Mouse (Mus musculus) lung, postnatal 25 days (tissue): ENCODE results near the gene Dntt.

Experiments
- DNase-seq: peaks from one replicate; pipeline ENCODE4 v3.0.0; 2022; ENCODE audit warnings: low spot score

Gene Dntt

DNA sequence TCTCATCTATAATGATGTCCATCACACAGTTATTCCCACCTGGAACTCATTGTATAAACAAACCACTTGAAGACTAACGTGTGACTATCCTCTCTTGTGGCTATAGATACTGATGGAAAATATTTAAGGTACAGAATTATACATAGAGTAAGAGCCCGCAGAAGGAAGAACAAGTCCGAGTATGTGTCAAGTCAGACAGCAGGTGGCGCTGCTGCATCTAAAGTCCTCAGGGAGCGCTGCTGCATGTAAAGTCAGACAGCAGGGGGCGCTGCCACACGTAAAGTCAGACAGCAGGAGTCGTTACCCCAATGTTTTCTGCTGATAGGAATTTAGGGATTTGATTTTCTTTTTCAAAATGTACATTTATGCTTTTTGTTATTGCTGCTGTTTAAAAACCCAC lies 42.4 kb downstream of the Dntt start:
- DNase-seq: peak; percentile 83

DNA sequence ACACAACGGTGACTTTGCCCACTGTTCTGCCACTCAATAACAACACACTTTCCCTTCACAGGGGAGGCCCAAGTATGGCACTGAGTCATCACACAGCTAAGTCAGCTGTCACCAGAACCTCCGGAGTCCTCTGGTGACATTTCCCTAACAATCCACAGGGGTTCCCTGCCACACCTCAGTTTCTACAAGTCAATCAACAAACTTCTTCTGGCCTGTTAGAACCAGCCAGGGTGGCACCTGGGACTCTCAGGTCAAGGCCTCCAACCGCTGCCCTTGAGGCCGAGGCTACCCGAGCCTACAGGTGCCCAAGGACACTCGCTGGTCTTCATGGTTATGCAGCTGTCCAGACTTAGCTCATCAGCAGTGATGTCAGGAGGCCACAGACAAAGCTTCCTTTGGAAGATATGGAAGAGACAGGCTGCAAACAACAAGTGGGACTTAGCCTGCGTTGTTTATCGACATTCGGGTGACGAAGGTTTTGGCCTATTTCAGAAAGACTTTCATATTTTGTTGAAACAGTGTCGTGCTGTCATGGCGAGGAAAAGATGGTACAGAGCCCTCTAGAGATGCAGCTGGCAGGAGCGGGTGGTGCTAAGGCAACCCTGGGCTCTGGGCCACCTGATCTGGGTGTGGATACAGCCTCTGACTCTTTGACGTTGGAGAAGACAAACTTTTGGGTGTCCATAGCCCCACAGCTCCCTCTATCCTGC lies 44.8 kb downstream of the Dntt start:
- no peak for DNase-seq

DNA sequence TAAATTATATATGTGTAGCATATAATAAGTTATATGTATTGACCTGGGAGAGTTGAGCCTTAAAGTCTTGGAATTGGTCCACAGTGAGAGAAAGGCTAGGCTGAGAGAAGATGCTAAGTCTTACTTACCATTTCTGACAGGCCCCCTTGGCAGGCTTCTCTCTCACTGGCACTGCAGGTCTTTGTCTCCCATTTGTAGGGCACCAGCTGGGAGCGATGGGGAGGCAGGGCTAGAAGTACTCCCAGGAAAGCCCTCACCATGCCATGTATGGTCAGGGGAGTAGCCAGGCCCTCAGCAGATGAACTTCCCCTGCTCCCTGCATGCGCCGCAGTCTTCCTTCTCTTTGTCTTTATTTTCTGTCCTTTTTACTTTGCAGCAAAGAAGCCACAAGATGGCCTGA lies 47.8 kb downstream of the Dntt start, which contains the start of gene Opalin:
Gene Opalin, minus strand, starts transcription at position 208 of the 400 bp plus-strand sequence.
- no peak for DNase-seq

DNA sequence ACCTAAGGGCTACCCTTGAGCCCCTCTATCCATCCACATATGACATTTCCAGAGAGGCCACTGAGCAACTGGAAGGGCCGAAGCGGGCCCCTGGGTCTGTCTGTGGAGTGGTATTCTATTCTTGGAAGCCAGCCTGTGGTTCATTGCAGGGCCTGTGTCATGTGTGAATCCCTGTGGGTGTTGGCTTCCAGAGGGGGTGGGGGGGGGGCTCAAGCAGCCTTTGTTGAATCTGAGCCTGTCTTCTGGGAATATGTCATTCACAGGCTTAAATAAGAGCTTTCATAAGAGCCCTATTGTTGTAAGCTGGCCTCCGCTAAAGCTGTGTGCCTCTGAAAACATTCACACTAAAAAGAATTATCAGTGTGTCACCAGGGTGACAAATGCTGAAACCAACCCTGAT lies 52.5 kb downstream of the Dntt start:
- DNase-seq: no peak

DNA sequence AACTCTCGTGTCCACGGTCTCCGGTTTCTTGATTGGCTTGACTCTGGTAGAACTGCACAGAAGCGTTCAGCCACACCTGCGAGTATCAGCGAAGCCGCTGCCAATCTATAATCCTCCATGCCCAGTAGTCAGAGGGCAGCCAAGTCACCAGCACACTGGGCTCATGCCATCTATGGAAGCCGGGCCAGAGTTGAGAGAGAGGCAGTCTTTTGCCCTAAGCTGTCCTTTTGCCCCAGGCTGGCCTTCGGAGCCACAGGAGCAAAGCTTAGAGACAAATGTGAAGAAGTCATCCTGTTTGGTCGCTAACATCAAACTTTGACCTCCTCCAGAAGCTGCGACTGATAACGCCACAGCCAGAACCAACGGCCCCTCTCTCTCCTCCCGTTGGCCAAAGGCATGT lies 54.6 kb downstream of the Dntt start:
- no peak for DNase-seq

DNA sequence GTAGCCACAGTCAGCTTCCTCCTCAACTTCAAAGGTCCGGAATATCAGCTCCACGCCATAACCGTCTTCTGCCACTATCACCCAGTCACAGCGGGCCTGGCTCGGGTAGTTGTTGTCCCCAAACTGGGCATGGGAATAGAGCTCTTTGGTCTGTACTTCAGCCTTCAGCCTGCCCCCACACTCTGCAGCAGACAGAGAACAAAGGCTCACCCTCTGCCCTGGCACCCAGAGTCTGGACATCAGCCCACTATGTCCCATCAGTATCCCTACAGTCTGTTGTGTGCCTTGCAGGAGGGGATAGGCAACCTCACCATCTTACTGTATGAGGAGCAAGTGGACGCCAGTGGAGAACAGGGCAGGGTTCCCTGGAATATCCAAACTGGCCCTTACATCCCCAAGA lies 57.2 kb downstream of the Dntt start:
- DNase-seq: no peak

DNA sequence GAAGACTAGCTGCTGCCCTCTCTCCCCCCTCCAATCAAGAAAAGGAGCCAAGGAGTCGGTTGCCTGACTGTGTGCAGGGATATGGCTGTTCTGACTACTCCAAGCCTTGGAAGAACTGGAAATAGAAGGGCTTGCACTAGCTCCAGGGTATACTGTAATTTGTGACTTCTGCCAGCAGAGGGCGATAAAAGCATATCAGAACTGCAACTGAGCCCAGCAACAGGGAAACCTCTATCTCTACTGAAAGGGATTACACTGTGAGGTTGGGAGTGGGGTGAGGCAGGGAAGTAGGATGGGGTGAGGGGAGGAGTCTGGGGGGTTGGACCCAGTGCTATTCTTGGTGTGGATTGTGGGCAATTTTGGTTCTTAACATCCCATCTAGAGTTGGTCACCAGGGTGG lies 57.6 kb downstream of the Dntt start:
- peak; percentile 78 for DNase-seq

DNA sequence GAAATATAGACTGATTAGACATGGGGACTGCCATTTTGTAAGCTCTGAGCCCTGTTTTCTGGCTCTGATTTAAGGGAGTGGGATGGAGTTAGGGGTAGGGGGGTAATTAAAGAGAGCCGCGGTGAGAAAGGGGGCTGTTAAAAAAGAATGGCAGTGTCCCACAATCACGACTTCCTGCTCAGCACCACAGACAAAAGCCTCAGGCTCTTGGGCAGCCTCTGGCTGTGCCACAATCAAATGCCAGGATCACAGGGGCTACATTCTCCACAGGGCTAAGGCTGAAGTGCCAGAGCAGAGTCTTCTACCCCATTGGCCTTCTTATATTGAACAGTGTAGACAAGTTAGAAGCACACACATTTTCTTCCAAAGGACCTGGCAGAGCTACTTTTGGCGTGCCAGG lies 58.8 kb downstream of the Dntt start:
- DNase-seq: no peak

DNA sequence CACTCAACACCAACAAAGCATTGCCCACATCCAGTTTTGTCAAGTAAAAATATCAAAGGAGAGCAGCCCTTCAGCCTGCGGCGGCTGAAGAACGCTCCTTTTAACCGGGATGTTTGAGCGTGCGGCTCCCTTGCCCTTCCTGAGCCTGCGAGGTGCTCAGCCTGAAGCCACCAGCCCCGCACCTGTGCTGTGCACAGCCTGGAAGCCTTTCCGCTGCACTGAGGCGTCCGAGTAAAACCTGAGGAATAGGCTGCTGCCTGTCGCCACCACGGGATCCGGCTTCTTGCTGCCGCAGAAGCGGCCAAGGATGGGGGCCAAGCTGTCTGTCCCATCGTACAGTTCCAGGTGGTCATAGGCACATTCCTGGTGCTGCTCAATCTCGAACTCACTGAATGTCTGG lies 59.4 kb downstream of the Dntt start:
- no peak for DNase-seq

DNA sequence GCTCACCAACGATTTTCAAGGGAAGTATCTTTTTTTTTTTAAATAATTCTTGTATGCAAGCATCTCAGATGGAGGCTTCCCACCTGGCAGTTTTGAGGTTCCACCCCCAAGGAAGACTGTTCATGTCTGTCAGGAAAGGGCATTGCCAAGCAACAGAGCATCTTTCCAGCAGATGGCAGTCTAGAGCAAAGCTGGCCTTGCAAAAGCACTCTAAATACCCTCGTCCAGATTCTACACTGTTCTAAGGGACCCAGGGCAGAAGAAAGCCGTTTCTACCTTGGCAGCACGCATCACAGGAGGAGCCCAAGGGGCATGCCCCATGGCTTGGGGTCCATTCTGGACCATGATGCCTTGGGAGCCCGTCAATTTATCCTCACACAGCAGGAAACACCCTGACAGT lies 60.8 kb downstream of the Dntt start:
- DNase-seq: peak; percentile 29

DNA sequence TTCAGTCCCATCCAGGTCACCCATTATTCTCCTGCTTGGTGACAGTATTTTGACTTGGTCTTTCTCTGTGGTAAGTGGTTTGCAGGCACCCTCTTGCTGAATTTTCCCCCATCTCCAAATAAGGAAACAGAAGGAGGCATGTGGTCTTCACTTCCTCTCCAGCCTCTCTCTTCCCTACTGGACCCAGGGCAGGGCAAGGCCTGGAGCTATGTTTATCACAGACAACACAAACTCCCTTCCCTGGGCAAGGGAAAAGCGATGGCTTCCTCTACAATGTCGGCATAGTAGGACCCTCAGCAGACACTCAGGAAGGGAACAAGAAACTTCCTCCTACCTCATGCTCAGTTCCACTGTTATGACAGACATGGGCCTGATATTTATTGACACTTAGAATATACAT lies 62.8 kb downstream of the Dntt start:
- DNase-seq: no peak

DNA sequence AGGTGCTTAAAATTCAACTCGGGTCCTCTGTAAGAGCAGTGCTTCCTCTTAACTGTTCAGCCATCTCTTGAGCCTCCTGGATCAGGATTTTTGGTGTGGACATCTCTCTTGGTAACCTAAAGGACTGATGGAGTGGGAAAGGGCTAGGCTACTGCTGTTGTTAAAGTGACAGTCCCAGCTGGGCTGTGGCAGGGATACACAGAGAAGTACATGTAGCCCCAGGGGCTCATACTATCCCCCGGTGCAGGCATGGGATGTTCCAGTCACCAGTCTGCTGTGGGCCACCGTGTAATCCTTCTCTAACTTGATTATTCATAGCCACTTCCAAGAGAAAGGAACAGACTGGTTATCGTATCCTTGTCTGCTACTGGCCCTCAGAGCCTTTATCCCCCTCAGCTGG lies 68.0 kb downstream of the Dntt start:
- no peak for DNase-seq

DNA sequence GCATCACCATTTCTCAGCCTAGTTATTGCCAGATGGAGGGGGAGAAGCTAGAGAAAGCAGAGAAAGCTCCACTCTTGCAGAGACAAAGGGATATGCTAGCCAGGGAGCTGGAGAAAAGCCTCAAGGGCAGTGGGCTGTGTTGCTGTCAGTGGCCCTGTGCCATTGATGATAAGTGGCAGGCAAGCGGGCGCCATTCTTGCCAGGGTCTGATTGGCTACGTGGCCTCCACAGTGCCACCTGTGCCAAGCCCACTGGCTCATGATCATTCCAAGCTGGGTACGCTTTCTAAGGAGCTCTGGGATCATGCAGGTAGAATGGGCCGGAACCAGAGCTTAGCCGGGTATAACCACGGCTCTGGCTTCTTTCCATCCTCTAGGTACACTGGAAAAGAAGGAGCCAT lies 71.8 kb downstream of the Dntt start:
- no peak for DNase-seq

DNA sequence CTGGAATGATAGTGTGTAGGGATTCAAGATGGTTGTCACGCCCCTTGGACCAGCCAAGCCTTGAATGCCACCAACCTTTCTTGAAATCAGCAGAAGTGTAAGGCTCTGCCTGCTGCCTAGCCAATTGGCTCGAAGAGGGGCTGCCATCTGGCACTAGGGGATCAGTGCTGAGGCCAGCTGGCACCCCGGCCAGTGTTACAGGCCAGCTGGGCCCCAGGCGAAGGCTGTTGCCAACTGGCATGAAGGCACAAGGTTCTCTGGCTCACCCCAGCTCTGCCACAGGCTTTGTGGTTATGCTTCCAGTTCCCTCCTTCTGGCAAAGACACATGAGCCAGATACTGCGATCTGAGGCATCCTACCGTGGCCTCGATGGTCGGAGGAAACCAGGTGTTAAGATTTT lies 72.3 kb downstream of the Dntt start:
- DNase-seq: no peak

DNA sequence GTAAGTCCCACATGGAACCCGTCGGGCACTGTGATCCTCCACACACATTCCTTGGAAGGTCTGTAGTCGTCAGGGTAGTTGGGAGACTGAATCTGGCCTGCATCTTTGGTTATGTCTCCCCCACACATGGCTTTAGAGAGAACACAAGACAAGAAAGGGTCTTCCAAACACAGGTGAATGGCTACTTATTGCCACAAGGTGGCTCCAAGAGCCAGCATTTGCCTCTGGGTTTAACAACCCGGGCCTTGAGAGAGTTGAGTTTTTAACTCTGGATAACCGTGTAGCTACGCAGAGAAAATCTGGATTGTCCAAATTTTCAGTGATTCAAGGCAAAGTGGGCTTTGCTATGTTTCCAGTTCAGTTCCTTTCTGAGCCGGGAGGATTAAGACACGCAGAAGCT lies 75.8 kb downstream of the Dntt start:
- no peak for DNase-seq

DNA sequence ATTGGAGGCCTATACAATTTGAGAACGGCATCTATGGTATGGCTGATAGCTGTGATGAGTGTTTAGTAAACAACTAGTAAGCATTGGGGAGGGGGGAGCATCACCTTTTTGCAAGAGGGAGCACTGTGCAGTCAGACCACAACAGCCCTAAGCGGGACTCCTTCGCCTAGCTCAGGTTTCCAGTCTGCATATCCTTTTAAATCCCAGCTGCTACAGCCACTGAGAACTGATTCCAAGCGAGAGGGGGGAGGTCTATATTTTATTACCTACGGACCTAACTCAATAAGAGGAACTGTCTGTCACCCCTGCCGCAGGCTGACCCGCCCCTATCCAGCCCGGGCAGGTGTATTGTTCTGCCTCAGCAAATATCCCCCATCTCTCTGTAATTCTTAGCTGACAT lies 78.5 kb downstream of the Dntt start:
- no peak for DNase-seq

DNA sequence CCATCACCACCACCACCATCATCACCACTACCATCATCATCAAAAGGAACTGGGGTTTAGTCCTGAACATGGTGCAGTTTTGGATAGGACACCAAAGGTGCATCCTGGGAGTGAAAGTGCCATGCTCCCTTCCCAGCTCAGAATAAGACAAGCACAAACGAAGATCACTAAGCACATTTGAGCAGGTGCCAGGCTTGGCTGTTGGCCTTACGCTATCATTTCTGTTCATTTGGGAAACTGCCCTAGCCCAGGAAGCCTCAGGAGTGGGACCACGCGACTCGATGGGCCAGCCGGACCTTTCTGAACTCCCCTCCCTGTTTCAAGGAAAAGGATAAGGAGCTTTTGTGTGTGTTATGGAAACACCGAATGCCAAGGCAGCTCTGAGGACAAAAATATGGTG lies 79.6 kb downstream of the Dntt start:
- DNase-seq: no peak
